Mouse (Mus musculus): ENCODE results near the gene Psenen. TPM values are rescaled to one million over a fixed set of nuclear protein-coding genes. Genes with fewer than 3 reads are reported as not detected.

Psenen gene
- total and polyA plus RNA-seq, 3 experiments: 75.6 to 109 (median 85.7) TPM

- DNase-seq: no peak
- Histone ChIP-seq H3K27ac (no peak overlapping the region), H3K4me3 (no peak overlapping the region), H3K36me3 (ENCODE audit: control insufficient read depth, insufficient read depth, low read length) (no peaks in the 10 kb centered on the region), H3K4me1 (ENCODE audit: control insufficient read depth, insufficient read depth, low read length) (no peaks in the 10 kb centered on the region), H3K9ac (ENCODE audit: low read depth, low read length) (no peak overlapping the region), H3K27me3 (ENCODE audit: control insufficient read depth, insufficient read depth, low read length) (no peaks in the 10 kb centered on the region), H3K79me2 (replicated peaks; ENCODE audit: control insufficient read depth, insufficient read depth, low read length) (no peaks in the 10 kb centered on the region)
- no peak for TF ChIP-seq CTCF (IDR thresholded peaks at IDR 0.05)
- no peak for TF ChIP-seq POLR2A (IDR thresholded peaks at IDR 0.05; ENCODE audit: insufficient read depth, low read depth, low read length)
- TF ChIP-seq EP300 (IDR thresholded peaks at IDR 0.05; ENCODE audit: insufficient read depth, low read depth, low read length): no peak
- 78% methylated on average over 8 of the region's 8 CpGs for WGBS
- intact Hi-C loops (cut with DNase I): no loop called here
These were observed 41.5 kb upstream of the Psenen start for GRCm38 (mm10) chr7:30604944-30605343.

GRCm38 (mm10) chr7:30604424-30604823, 41.0 kb upstream of the Psenen start:
- Histone ChIP-seq H3K36me3 (ENCODE audit: control insufficient read depth, insufficient read depth, low read length) (no peaks in the 10 kb centered on the region), H3K4me1 (ENCODE audit: control insufficient read depth, insufficient read depth, low read length) (no peaks in the 10 kb centered on the region), H3K27me3 (ENCODE audit: control insufficient read depth, insufficient read depth, low read length) (no peaks in the 10 kb centered on the region), H3K79me2 (replicated peaks; ENCODE audit: control insufficient read depth, insufficient read depth, low read length) (no peaks in the 10 kb centered on the region), H3K9ac (ENCODE audit: low read depth, low read length) (no peak overlapping the region), H3K27ac (no peak overlapping the region), H3K4me3 (no peak overlapping the region)
- TF ChIP-seq CTCF (IDR thresholded peaks at IDR 0.05): no peak
- TF ChIP-seq POLR2A (IDR thresholded peaks at IDR 0.05; ENCODE audit: insufficient read depth, low read depth, low read length): no peak
- 55% methylated on average over 8 of the region's 8 CpGs for WGBS
- DNase-seq: no peak
- intact Hi-C loops (cut with DNase I): no loop called here

GRCm38 (mm10) chr7:30602583-30602982, 39.2 kb upstream of the Psenen start:
- no peak for DNase-seq
- Histone ChIP-seq H3K4me3 (no peak overlapping the region), H3K4me1 (ENCODE audit: control insufficient read depth, insufficient read depth, low read length) (no peaks in the 10 kb centered on the region), H3K27ac (no peak overlapping the region), H3K79me2 (replicated peaks; ENCODE audit: control insufficient read depth, insufficient read depth, low read length) (no peaks in the 10 kb centered on the region), H3K9ac (ENCODE audit: low read depth, low read length) (no peak overlapping the region), H3K36me3 (ENCODE audit: control insufficient read depth, insufficient read depth, low read length) (no peaks in the 10 kb centered on the region), H3K27me3 (ENCODE audit: control insufficient read depth, insufficient read depth, low read length) (no peaks in the 10 kb centered on the region)
- intact Hi-C loops (cut with DNase I): no loop called here
- TF ChIP-seq POLR2A (IDR thresholded peaks at IDR 0.05; ENCODE audit: insufficient read depth, low read depth, low read length) (no peak), EP300 (IDR thresholded peaks at IDR 0.05; ENCODE audit: insufficient read depth, low read depth, low read length) (no peak), CTCF (IDR thresholded peaks at IDR 0.05) (no peak)
- 32% methylated on average over 3 of the region's 3 CpGs for WGBS

GRCm38 (mm10) chr7:30600651-30601050, 37.2 kb upstream of the Psenen start:
- no peaks in the 10 kb centered on the region for H3K79me2 ChIP-seq (replicated peaks; ENCODE audit: control insufficient read depth, insufficient read depth, low read length)
- TF ChIP-seq POLR2A (IDR thresholded peaks at IDR 0.05; ENCODE audit: insufficient read depth, low read depth, low read length) (no peak), EP300 (IDR thresholded peaks at IDR 0.05; ENCODE audit: insufficient read depth, low read depth, low read length) (no peak)
- no peak overlapping the region for H3K27ac ChIP-seq
- no peaks in the 10 kb centered on the region for H3K4me1 ChIP-seq (ENCODE audit: control insufficient read depth, insufficient read depth, low read length)
- no peak for DNase-seq
- no peak overlapping the region for H3K4me3 ChIP-seq
- H3K36me3 ChIP-seq (ENCODE audit: control insufficient read depth, insufficient read depth, low read length): no peaks in the 10 kb centered on the region
- no peak overlapping the region for H3K9ac ChIP-seq (ENCODE audit: low read depth, low read length)
- H3K27me3 ChIP-seq (ENCODE audit: control insufficient read depth, insufficient read depth, low read length): no peaks in the 10 kb centered on the region
- intact Hi-C loops (cut with DNase I): no loop called here
- 65% methylated on average over 7 of the region's 7 CpGs for WGBS

- intact Hi-C loops (cut with DNase I): loop anchor here (10.0 kb wide), 1 partner anchor 355 kb away; the partner anchor contains the start of gene Usf2
- Histone ChIP-seq H3K9ac (ENCODE audit: low read depth, low read length) (no peak overlapping the region), H3K27me3 (ENCODE audit: control insufficient read depth, insufficient read depth, low read length) (no peaks in the 10 kb centered on the region), H3K4me3 (no peak overlapping the region), H3K36me3 (ENCODE audit: control insufficient read depth, insufficient read depth, low read length) (no peaks in the 10 kb centered on the region), H3K27ac (no peak overlapping the region), H3K4me1 (ENCODE audit: control insufficient read depth, insufficient read depth, low read length) (no peaks in the 10 kb centered on the region), H3K79me2 (replicated peaks; ENCODE audit: control insufficient read depth, insufficient read depth, low read length) (no peaks in the 10 kb centered on the region)
- no peak for TF ChIP-seq CTCF (IDR thresholded peaks at IDR 0.05)
- no peak for TF ChIP-seq EP300 (IDR thresholded peaks at IDR 0.05; ENCODE audit: insufficient read depth, low read depth, low read length)
- no peak for TF ChIP-seq POLR2A (IDR thresholded peaks at IDR 0.05; ENCODE audit: insufficient read depth, low read depth, low read length)
- peak; percentile 73 to 88 for DNase-seq
- WGBS: under 1% methylated on average over 16 of the region's 16 CpGs
These were observed 36.5 kb upstream of the Psenen start for GRCm38 (mm10) chr7:30599933-30600353.

GRCm38 (mm10) chr7:30598786-30599185, 35.4 kb upstream of the Psenen start, which contains the start of gene Zbtb32:
TSS of gene Zbtb32 (minus strand) at chr7:30598909.
- Histone ChIP-seq H3K27ac (no peak within 1 kb of the TSS), H3K4me1 (ENCODE audit: control insufficient read depth, insufficient read depth, low read length) (no peaks in the 10 kb centered on the region), H3K9ac (ENCODE audit: low read depth, low read length) (no peak within 1 kb of the TSS), H3K4me3 (no peak within 1 kb of the TSS), H3K27me3 (ENCODE audit: control insufficient read depth, insufficient read depth, low read length) (no peaks in the 10 kb centered on the region), H3K79me2 (replicated peaks; ENCODE audit: control insufficient read depth, insufficient read depth, low read length) (no peaks in the 10 kb centered on the region), H3K36me3 (ENCODE audit: control insufficient read depth, insufficient read depth, low read length) (no peaks in the 10 kb centered on the region)
- 91% methylated on average over 12 of the region's 12 CpGs for WGBS
- DNase-seq: no peak
- TF ChIP-seq CTCF (IDR thresholded peaks at IDR 0.05) (no peak), EP300 (IDR thresholded peaks at IDR 0.05; ENCODE audit: insufficient read depth, low read depth, low read length) (no peak), POLR2A (IDR thresholded peaks at IDR 0.05; ENCODE audit: insufficient read depth, low read depth, low read length) (no peak)
- intact Hi-C loops (cut with DNase I): loop anchor here (10.0 kb wide), 1 partner anchor 356 kb away; the partner anchor contains the start of gene Usf2
